Mouse (Mus musculus) neural tube, embryonic 10.5 days (tissue): ENCODE data around the gene Clcf1.
A peak's percentile ranks its signal among the peaks of the same experiment; 100 is the strongest.
"Not testable (repeated sequence)": the region's sequence is repeated elsewhere in the genome, so short reads cannot be mapped to it uniquely, and the experiment has no call there.

Source experiments
- DNase-seq: peaks from one replicate; pipeline ENCODE4 v3.0.0-alpha.2; 2017; ENCODE audit warnings: low spot score; ENCODE audit errors: extremely low spot score

Clcf1 gene

GRCm38 (mm10) chr19:4247010-4247409 lies 33.0 kb downstream of the Clcf1 start:
- DNase-seq = no peak

- DNase-seq = not testable (repeated sequence)
Measured at GRCm38 (mm10) chr19:4248683-4249082, 34.6 kb downstream of the Clcf1 start.

- no peak for DNase-seq
Measured at GRCm38 (mm10) chr19:4254230-4254629, 40.2 kb downstream of the Clcf1 start.

GRCm38 (mm10) chr19:4255583-4256162 lies 41.6 kb downstream of the Clcf1 start:
- no peak for DNase-seq

DNA sequence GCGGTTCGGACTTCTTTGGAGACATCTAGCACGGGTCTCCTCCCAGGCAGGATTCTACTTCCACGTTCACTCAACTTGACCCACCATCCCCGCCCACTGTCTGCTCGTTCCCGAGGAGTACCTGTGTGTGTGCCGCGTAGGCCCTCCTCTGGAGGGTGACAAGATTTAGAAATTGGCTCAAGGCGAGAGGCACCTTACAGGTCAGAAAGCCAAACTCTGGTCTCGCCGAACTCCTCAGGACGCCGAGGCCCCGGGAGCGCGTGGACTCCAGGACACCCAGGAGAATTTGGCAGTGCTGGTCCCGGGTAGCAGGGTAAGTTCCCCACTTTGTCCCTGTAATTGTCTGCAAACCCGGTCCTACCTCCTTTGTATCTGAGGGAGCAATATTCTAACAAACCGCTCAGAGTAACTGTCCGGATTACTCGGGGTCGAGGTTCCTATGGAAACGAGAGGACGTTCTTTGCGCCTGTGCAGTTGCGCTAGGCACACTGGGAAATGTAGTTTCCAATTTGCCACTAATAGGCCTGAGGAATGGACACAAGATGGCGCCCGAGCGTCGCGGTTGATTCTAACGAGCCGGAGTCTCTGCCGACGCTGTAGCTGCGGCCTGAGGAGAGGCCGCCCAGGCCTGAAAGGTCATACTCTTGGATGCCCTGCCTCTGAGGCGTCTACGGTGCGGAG lies 43.3 kb downstream of the Clcf1 start:
- peak; percentile 89 for DNase-seq

- DNase-seq = no peak
Measured at GRCm38 (mm10) chr19:4257897-4258252, 43.8 kb downstream of the Clcf1 start.

GRCm38 (mm10) chr19:4261038-4261698 lies 47.1 kb downstream of the Clcf1 start:
- DNase-seq = no peak

DNA sequence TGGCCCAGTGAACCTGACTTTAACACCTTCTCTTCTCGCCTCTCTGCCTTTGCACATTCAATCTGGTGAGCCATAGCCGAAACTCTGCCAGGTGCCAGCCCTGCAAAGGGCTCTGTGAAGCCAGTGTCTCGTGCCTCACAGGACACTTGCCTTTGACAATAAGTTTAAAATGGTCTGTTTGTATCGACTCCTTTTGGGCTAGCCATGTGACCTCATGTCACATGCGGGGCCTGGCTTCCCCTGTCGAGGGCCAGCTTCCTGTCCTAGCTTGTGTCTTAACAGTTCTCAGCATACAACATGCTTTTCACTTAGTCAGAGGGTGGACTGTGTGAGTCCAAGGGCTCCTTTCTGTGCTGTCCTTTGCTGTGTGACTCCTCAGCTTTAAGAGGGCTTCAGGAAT lies 48.7 kb downstream of the Clcf1 start:
- DNase-seq = no peak

- no peak for DNase-seq
Measured at GRCm38 (mm10) chr19:4263702-4264101, 49.7 kb downstream of the Clcf1 start.

DNA sequence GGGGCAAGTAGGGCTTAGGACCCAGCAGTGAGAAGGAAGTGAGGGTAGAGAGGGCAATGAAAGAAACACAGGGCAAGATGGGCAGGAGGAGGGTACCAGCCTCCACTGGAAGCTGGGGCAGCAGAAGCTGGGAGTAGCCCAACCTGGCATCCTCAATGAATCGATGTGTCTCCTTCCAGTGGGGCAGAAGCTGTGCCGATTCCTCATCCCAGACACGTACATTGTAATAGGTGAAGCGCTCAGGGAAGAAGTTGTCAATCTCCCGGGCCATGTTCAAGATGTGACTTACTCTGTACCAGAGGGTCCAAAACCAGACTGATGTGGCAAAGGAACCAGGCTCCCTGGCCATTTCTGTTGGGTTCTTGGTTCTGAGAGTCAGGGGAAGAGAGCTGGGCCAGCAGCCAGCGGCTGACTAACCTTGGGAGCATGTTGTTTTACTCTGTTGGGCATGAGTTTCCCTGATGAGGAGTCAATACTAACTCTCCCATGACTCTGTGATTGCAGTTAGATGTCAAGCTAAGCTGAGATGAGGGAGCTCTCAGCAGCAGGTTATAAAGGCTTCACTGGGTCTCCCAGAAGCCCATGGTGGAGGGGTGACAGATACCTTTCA lies 50.2 kb downstream of the Clcf1 start:
- no peak for DNase-seq

DNA sequence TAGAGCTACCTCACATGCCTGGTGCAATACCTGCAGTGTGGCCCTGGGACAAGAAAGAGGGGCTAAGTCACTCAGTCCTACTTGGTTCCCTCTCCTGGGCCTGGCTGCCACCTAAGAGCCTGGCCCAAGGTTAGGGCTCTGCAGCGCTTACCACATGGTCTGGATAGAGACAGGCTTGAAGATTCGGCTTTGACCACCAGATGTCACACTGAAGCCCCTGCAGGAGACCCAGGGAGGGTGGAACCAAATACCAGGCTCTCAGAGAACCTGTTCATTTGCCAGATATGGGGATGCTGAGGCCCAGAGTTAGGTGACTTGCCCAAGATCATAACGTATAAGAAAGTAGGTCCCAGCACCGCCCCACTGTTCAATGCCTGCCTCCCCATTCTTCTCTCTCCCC lies 51.9 kb downstream of the Clcf1 start:
- no peak for DNase-seq

DNA sequence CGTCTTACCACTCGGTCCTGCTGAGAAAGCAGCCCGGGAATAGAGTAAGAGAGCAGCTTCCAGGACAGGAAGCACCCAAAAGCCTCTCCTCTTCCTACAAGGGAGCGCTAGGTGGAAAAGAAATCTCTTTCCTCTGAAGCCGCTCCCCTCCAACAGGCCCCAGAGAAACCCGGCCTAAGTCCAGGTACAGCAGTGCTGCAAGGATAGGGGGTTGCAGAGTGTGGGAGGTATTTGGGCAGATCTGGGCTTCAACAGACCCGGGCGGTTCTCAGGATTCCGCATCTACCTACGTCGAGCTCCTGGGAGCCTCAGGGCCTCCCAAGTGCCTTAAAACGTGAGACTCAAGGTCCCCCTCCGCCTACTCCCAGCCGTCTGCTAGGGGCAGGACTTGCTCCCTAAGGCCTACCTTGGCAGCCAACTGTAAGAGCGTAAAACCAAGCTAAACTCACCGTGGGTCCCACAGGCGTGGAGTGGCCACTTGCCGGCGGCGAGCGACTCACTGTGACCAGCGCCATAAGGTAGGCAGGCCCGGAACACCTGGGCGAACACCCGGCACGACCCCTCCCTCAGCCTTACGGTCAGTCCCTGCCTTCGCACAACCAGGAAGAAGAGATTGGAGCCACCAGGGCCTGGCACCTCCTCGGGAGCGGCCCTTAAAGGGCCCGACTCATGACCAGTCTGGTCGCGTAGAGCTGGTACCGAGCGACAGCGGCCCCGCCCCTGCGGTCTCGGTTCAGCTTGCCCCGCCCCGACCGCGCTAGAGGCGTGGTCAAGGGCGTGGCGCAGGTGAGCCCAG lies 54.7 kb downstream of the Clcf1 start, which contains the start of gene Ssh3:
TSS of gene Ssh3 (minus strand) at position 615 of the 796 bp plus-strand sequence.
- no peak for DNase-seq

DNA sequence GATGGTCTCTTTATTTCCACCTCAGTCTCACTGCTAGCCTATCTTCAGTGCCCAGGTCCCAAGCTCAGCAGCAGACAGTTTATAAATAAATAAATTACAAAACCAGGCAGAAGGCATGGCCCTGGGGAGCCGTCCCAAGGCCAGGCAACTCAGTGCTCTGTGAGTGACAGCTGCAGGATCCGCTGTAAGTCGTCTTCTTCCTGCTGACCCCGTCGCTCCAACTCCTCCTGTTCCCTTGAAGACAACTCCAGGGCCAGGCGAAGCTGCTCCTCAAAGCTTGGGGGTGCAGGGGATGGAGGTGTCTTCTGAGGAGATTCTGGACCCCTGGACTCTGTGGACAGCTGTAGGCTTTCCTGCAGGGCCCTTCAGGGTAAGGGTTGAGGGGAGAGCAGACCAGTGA lies 56.1 kb downstream of the Clcf1 start:
- no peak for DNase-seq

DNA sequence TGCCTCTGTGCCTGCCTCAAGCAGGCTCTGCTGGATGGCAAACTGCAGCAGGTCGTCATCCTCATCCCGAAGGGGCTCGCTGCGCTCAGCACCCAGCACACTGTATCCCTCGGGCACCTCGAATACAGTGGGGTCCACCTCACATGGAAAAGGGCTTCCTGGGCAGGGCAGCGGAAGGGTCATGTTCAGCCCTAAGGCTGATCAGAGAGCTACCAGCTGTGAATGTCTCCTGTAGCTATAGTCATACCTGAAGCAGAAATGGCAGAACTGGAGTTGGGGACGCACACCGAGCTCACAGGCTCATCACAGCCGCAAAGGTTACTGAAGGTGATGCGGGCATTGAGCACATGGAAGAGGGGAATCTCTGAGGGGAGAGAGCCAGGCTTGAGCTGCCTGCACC lies 56.9 kb downstream of the Clcf1 start:
- no peak for DNase-seq
